Mouse (Mus musculus) neural tube, embryonic 12.5 days (tissue): ENCODE measurements at regions not wholly inside any gene's neighbourhood (a gene's known extent, or its start where the extent isn't known, plus 50 kb on each side); places are given as distances from the start of the nearest gene placed in this dataset.
A peak's percentile ranks its signal among the peaks of the same experiment; 100 is the strongest.

Experiments used
- ATAC-seq: fragments of 200-750 bp; cut with Nextera tagmentation; 2 replicates; pipeline ENCODE4 v1.8.0; 2017; ENCODE audit warnings: low read depth, mild to moderate bottlenecking, moderate TSS enrichment, moderate library complexity; ENCODE audit not compliant: low FRiP score
- H3K27ac ChIP-seq: fragments of 300-500 bp; sonication (generic); 2 replicates; pipeline ENCODE4 v1.5.1; 2016
- H3K27me3 ChIP-seq: fragments of 300-500 bp; sonication (generic); replicated peaks from 2 replicates; pipeline ENCODE4 v1.6.1; 2016; ENCODE audit warnings: mild to moderate bottlenecking
- H3K36me3 ChIP-seq: fragments of 300-500 bp; sonication (generic); 2 replicates; pipeline ENCODE4 v1.6.1; 2016; ENCODE audit warnings: mild to moderate bottlenecking
- H3K4me1 ChIP-seq: fragments of 300-500 bp; sonication (generic); 2 replicates; pipeline ENCODE4 v1.6.1; 2016
- H3K4me2 ChIP-seq: fragments of 300-500 bp; sonication (generic); replicated peaks from 2 replicates; pipeline ENCODE4 v1.6.1; 2016; ENCODE audit warnings: mild to moderate bottlenecking
- H3K4me3 ChIP-seq: fragments of 300-500 bp; sonication (generic); 2 replicates; pipeline ENCODE4 v1.5.1; 2016
- H3K9ac ChIP-seq: fragments of 300-500 bp; sonication (generic); 2 replicates; pipeline ENCODE4 v1.6.1; 2016; ENCODE audit warnings: mild to moderate bottlenecking
- H3K9me3 ChIP-seq: fragments of 300-500 bp; sonication (generic); 2 replicates; pipeline ENCODE4 v1.6.1; 2016; ENCODE audit warnings: mild to moderate bottlenecking
- WGBS: fragments of 180-500 bp; shearing (Covaris S2); methylation state at CpG from one replicate; pipeline ENCODE4 v1.1.7; 2016; 5-methylcytosine and 5-hydroxymethylcytosine counted together

GRCm38 (mm10) chr11:25423186-25423585 is 787.4 kb downstream of the 5730522E02Rik start:
- ATAC-seq = no peak
- no peaks in the 10 kb centered on the region for H3K9me3 ChIP-seq
- 91% methylated on average over 4 of the region's 4 CpGs for WGBS

GRCm38 (mm10) chr11:25421486-25421885 is 789.1 kb downstream of the 5730522E02Rik start:
- Histone ChIP-seq H3K36me3 (no peaks in the 10 kb centered on the region), H3K4me3 (no peak overlapping the region), H3K4me2 (no peak overlapping the region), H3K9ac (no peak overlapping the region), H3K9me3 (no peaks in the 10 kb centered on the region), H3K4me1 (no peaks in the 10 kb centered on the region), H3K27ac (no peak overlapping the region), H3K27me3 (no peaks in the 10 kb centered on the region)
- no peak for ATAC-seq

More at GRCm38 (mm10) chr11:25423186-25423585, 787.4 kb downstream of the 5730522E02Rik start:
- Histone ChIP-seq H3K9ac (no peak overlapping the region), H3K4me2 (no peak overlapping the region), H3K27me3 (no peaks in the 10 kb centered on the region), H3K36me3 (no peaks in the 10 kb centered on the region), H3K4me3 (no peak overlapping the region), H3K4me1 (no peaks in the 10 kb centered on the region), H3K27ac (no peak overlapping the region)

GRCm38 (mm10) chr11:25410403-25411090 is 800.0 kb downstream of the 5730522E02Rik start:
- no peaks in the 10 kb centered on the region for H3K36me3 ChIP-seq
- no peak overlapping the region for H3K4me3 ChIP-seq
- H3K4me2 ChIP-seq = no peak overlapping the region
- no peak overlapping the region for H3K9ac ChIP-seq
- H3K4me1 ChIP-seq = no peaks in the 10 kb centered on the region
- no peaks in the 10 kb centered on the region for H3K27me3 ChIP-seq
- no peak for ATAC-seq
- no peaks in the 10 kb centered on the region for H3K9me3 ChIP-seq
- H3K27ac ChIP-seq = no peak overlapping the region
- WGBS = 84% methylated on average over 4 of the region's 4 CpGs

- Histone ChIP-seq H3K27ac (no peak overlapping the region), H3K9me3 (no peaks in the 10 kb centered on the region), H3K4me1 (no peaks in the 10 kb centered on the region), H3K9ac (no peak overlapping the region), H3K4me3 (no peak overlapping the region), H3K36me3 (no peaks in the 10 kb centered on the region), H3K4me2 (no peak overlapping the region), H3K27me3 (no peaks in the 10 kb centered on the region)
- no peak for ATAC-seq
- WGBS = 73% methylated on average over 2 of the region's 2 CpGs
Observed at GRCm38 (mm10) chr11:25391649-25392048, 818.9 kb downstream of the 5730522E02Rik start.

GRCm38 (mm10) chr11:25367111-25367510 is 843.5 kb downstream of the 5730522E02Rik start:
- Histone ChIP-seq H3K9ac (no peak overlapping the region), H3K4me2 (no peak overlapping the region), H3K4me3 (no peak overlapping the region), H3K27me3 (no peaks in the 10 kb centered on the region), H3K36me3 (no peaks in the 10 kb centered on the region), H3K4me1 (peaks cover 6% of the 10 kb centered on the region; the same call in 1 of the 2 replicates), H3K27ac (no peak overlapping the region), H3K9me3 (no peaks in the 10 kb centered on the region)
- ATAC-seq = no peak
- WGBS = 93% methylated on average over 2 of the region's 2 CpGs

GRCm38 (mm10) chr11:25365433-25365832 is 845.1 kb downstream of the 5730522E02Rik start:
- ATAC-seq = no peak
- H3K4me2 ChIP-seq = no peak overlapping the region
- H3K4me3 ChIP-seq = no peak overlapping the region

DNA sequence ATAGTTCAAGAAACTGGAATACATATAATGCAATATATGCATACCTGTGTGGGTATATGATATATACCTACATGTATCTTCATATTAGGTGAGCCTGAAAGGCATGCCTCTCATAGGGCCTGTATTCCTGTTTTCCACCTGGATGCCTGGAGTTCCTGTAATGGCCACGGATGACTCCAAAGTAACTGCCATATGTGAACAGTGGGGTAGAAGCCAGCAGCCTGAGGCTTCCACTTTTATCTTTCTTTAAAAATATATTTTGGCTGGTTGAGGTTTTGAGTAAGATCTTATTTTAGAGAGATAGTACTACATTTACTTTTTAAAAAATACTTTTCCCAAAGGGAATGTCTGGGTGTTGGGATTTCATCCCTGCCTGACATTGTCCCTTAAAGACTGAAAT is 850.8 kb downstream of the 5730522E02Rik start:
- Histone ChIP-seq H3K36me3 (no peaks in the 10 kb centered on the region), H3K4me3 (no peak overlapping the region), H3K9me3 (no peaks in the 10 kb centered on the region), H3K4me1 (peaks cover 19% of the 10 kb centered on the region), H3K27ac (no peak overlapping the region), H3K4me2 (no peak overlapping the region), H3K9ac (no peak overlapping the region), H3K27me3 (no peaks in the 10 kb centered on the region)
- ATAC-seq = no peak
- 88% methylated on average over 1 of the region's 1 CpGs for WGBS

More at GRCm38 (mm10) chr11:25365433-25365832, 845.1 kb downstream of the 5730522E02Rik start:
- no peaks in the 10 kb centered on the region for H3K9me3 ChIP-seq
- no peaks in the 10 kb centered on the region for H3K36me3 ChIP-seq
- 64% methylated on average over 6 of the region's 6 CpGs for WGBS
- H3K27me3 ChIP-seq = no peaks in the 10 kb centered on the region
- H3K9ac ChIP-seq = no peak overlapping the region
- H3K4me1 ChIP-seq = peaks cover 6% of the 10 kb centered on the region; the same call in 1 of the 2 replicates
- no peak overlapping the region for H3K27ac ChIP-seq

- 9% methylated on average over 10 of the region's 10 CpGs for WGBS
- peak overlapping the region; percentile 58 for H3K4me2 ChIP-seq
- 0 out of 2 replicates have a peak overlapping the region, but pooled peaks have one; percentile 29 for H3K9ac ChIP-seq
- H3K9me3 ChIP-seq = no peaks in the 10 kb centered on the region
- H3K4me1 ChIP-seq = peaks cover 19% of the 10 kb centered on the region
- ATAC-seq = peak; percentile 9; the same call in 1 of the 2 replicates
- H3K4me3 ChIP-seq = 0 out of 2 replicates have a peak overlapping the region, but pooled peaks have one; percentile 18
- peak overlapping the region; percentile 76; the same call in 1 of the 2 replicates for H3K27ac ChIP-seq
- no peaks in the 10 kb centered on the region for H3K36me3 ChIP-seq
- no peaks in the 10 kb centered on the region for H3K27me3 ChIP-seq
Observed at GRCm38 (mm10) chr11:25357717-25358411, 852.7 kb downstream of the 5730522E02Rik start.

DNA sequence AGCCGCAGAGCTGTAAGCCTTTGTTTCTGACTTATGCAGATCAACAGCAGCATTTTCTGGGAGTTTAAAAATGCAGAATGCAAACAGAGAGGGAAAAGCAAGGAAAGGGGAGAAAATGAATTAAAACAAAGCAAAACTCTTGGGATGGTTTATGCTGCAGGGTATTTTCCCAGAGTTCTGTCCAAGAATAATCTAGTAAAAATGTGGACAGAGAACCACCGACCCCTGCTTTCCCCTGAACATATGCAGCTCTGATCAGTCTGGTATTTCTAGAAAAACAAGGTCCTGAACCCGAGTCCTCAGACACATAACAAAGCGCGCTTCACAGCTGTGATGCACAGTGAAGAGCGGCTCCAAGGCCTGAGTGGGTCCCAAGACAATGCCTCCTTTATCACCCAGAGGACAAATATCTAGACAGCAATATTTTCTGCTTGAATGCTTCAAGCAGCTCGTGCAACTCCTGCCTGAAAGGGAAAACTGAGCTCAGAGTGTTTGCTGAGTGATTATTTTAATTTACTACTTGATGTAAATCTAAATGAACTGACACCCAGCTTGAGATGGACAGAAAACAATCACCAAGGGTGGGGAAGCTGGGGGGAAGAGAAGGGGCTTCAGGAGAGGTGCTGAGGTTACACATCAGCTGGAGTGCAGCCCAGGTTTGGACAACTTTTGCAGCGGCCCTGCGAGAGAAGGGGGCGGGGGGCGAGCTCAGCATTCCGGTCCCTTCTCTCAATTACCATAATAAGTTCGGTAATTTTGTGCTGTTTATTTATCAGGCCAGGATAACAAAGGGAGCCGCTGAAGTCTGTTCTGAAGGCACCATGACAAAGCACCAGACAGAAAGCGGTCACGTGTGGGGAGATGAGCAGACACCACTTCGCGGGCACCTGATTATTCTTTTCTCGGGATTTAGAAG is 853.6 kb downstream of the 5730522E02Rik start:
- H3K9ac ChIP-seq = peak overlapping the region; percentile 29; the same call in 1 of the 2 replicates
- no peaks in the 10 kb centered on the region for H3K27me3 ChIP-seq
- no peaks in the 10 kb centered on the region for H3K9me3 ChIP-seq
- peaks cover 19% of the 10 kb centered on the region for H3K4me1 ChIP-seq
- peak overlapping the region; percentile 76; the same call in 1 of the 2 replicates for H3K27ac ChIP-seq
- H3K4me3 ChIP-seq = 0 out of 2 replicates have a peak overlapping the region, but pooled peaks have one; percentile 18
- peak; percentile 93 for ATAC-seq
- 3% methylated on average over 19 of the region's 19 CpGs for WGBS
- no peaks in the 10 kb centered on the region for H3K36me3 ChIP-seq
- H3K4me2 ChIP-seq = peak overlapping the region; percentile 58

DNA sequence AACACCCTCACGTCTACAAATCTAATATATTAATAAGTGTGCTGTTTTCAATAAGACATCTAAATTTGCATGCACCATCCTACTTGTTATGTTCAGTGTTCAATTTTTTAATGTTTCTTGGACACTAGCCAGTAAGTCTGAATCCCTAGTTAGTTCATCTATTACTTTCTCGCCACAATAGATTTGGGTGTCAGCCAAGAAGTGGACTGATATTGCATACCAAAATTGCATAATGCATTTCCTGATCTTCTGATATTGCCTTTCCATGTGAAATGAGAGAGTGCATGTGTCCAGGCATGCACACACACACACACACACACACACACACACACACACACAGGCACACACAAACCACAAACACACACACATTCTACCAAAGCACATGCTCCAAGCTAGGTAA is 874.9 kb downstream of the 5730522E02Rik start:
- ATAC-seq = no peak
- H3K4me1 ChIP-seq = no peaks in the 10 kb centered on the region
- no peak overlapping the region for H3K4me3 ChIP-seq
- H3K36me3 ChIP-seq = no peaks in the 10 kb centered on the region
- no peak overlapping the region for H3K9ac ChIP-seq
- H3K9me3 ChIP-seq = no peaks in the 10 kb centered on the region
- no peaks in the 10 kb centered on the region for H3K27me3 ChIP-seq
- H3K4me2 ChIP-seq = no peak overlapping the region
- 80% methylated on average over 2 of the region's 2 CpGs for WGBS
- H3K27ac ChIP-seq = no peak overlapping the region

DNA sequence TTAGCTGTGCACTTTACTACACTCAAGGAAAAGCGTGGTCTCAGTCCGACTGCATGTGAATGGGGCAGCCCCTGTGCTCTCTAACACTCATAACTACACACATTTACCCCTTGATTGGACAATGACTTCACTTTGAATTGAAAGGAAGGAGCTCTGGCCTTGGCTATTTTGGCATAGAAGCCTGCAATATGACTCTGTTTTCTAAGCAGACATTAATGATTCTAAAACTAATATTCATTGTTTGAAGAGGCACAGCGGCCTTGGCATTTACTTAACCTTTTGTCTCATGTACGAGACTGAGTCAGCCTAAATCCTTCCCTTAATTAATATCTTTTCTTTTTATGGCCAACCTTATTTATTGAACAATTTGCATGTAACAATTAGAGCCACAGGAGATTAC is 879.9 kb downstream of the 5730522E02Rik start:
- Histone ChIP-seq H3K27me3 (no peaks in the 10 kb centered on the region), H3K4me2 (no peak overlapping the region), H3K27ac (no peak overlapping the region), H3K4me3 (no peak overlapping the region), H3K4me1 (no peaks in the 10 kb centered on the region), H3K9ac (no peak overlapping the region), H3K9me3 (no peaks in the 10 kb centered on the region), H3K36me3 (no peaks in the 10 kb centered on the region)
- WGBS = 79% methylated on average over 4 of the region's 4 CpGs
- ATAC-seq = no peak

DNA sequence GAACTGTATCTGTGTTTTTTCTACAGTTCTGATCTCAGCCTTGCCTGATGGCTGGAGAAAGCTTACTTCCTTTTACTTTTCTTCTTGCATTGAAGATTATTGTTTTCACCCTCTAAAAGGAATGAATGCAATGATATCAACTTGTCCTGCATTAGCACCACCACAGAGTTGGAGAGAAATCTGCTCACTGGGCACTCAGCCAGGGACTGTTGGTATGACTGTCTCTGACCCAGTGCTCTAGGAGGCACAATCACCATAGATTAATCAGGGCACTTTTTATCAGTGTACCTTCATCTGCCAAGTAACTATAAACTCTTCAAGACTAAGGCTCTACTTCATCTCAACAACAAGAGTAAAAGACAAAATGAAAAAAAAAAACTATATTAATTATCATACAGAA is 888.1 kb downstream of the 5730522E02Rik start:
- H3K27ac ChIP-seq = no peak overlapping the region
- no peak overlapping the region for H3K4me3 ChIP-seq
- no peaks in the 10 kb centered on the region for H3K4me1 ChIP-seq
- no peaks in the 10 kb centered on the region for H3K9me3 ChIP-seq
- no peak for ATAC-seq
- no peak overlapping the region for H3K4me2 ChIP-seq
- H3K27me3 ChIP-seq = no peaks in the 10 kb centered on the region
- no peaks in the 10 kb centered on the region for H3K36me3 ChIP-seq
- H3K9ac ChIP-seq = no peak overlapping the region
